Mouse (Mus musculus) 3T3-L1 (cell line): Measurements from ENCODE around the gene Apoc2.
"Not testable (repeated sequence)": the region's sequence is repeated elsewhere in the genome, so short reads cannot be mapped to it uniquely, and the experiment has no call there.

ENCODE experiments used
- DNase-seq: peaks from one replicate; pipeline ENCODE4 v3.0.0-alpha.2; 2015; ENCODE audit warnings: low read depth, low spot score

Gene Apoc2

GRCm38 (mm10) chr7:19698907-19699826 is 21.4 kb upstream of the Apoc2 start, which contains the start of gene Apoe:
Gene Apoe, minus strand, starts transcription at chr7:19699188.
- no peak for DNase-seq

- DNase-seq = no peak
Measured at GRCm38 (mm10) chr7:19697949-19698906, 20.5 kb upstream of the Apoc2 start.

GRCm38 (mm10) chr7:19696336-19696873 is 18.7 kb upstream of the Apoc2 start:
- DNase-seq = no peak

DNA sequence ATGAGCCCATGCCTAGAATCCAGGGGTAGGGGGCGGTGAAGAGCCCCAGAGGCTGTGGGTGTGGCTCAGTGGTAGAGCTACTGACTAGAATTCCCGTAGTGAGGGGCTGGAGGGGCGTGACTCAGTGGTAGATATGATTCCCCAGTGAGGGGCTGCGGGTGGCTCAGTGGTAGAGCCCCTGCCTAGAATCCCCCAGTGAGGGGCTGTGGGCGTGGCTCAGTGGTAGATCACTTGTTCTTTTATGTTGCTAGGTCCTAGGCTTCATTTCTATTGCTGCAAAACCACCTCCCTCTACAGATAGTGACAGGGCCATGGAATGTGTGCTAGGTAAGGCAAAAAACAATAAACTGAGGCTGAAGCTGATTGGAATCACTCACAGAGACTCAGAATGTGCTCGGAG is 18.1 kb upstream of the Apoc2 start:
- DNase-seq = no peak

GRCm38 (mm10) chr7:19695213-19695594 is 17.5 kb upstream of the Apoc2 start:
- no peak for DNase-seq

- DNase-seq = no peak
Measured at GRCm38 (mm10) chr7:19694336-19695212, 16.8 kb upstream of the Apoc2 start.

GRCm38 (mm10) chr7:19693421-19693820 is 15.7 kb upstream of the Apoc2 start:
- no peak for DNase-seq

- no peak for DNase-seq
Measured at GRCm38 (mm10) chr7:19691873-19692865, 14.4 kb upstream of the Apoc2 start, which contains the start of gene Apoc1. Gene Apoc1, minus strand, starts transcription at chr7:19692660.

DNA sequence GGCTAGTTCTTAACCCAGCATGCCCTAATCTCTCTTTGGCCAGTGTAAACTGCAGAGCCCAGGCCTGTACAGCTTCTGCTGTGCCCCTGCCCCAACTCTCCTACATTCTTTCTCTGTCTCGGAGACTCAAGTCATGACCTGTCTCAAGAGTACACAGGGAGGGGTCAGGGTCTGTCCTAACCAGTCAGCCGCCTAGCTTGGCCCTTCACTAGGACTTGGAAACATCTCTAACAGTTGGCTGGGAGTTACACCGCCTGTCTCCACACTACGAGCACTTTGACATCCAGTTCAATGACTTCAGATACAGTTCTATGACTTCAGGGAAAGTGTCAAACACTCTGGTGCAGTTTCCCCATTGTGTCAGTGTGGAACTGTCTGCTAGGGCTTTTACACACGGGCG is 13.7 kb upstream of the Apoc2 start:
- no peak for DNase-seq

- DNase-seq = no peak
Measured at GRCm38 (mm10) chr7:19690845-19691244, 13.1 kb upstream of the Apoc2 start.

DNA sequence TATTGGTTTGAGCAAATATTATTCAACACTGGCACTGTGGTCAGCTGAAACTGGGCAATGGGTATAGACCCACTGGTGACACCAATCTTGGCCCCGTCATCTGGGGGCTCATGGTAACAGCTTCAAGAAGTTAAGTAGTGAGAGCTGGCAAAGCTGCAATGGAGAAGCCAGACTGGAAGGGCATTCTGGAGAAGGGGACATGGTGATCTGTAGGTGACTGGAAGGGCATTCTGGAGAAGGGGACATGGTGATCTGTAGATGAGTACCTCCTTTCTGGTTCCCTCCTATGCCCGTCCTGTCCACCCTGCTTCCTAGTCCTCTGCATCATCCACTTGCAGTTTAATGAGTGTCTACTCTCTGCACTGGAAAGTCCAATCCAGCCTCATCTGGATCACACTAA is 10.9 kb upstream of the Apoc2 start:
- no peak for DNase-seq

DNA sequence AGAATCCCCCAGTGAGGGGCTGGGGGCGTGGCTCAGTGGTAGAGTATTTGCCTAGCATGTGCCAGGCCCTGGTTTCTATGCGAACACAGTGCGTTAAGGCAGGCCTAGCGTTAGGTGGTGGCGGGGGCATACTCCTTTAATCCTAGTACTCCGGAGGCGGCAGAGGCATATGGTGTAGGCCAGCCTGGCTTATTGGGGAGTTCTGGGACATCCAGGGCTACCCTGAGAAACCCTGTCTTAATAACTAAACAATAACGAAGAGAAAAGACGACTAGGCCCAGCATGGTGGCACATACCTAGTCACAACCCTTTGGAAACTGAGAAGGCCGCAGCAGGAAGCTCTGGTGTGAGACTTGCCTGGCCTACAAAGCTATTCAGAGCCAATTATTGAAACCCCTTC is 10.4 kb upstream of the Apoc2 start:
- DNase-seq = no peak

- not testable (repeated sequence) for DNase-seq
Measured at GRCm38 (mm10) chr7:19686927-19687583, 9.3 kb upstream of the Apoc2 start.

DNA sequence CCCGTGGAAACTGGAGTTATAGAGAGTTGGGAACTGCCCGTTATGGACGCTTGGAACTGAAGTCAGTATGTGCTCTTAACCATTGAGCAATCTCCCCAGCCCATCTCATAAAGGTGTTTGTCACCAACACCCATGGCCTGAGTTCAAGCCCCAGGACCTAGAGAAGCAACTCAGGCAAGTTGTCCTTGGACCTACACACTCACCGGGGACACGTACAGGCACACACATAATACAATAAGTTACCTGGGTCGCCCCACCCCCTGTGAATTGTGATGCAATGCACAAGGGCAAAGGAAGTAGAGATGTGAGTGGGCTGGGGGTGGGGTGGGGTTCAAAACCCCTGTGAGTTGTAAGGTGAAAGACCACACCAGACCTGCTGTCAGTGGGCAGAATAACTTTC is 8.8 kb upstream of the Apoc2 start:
- no peak for DNase-seq

DNA sequence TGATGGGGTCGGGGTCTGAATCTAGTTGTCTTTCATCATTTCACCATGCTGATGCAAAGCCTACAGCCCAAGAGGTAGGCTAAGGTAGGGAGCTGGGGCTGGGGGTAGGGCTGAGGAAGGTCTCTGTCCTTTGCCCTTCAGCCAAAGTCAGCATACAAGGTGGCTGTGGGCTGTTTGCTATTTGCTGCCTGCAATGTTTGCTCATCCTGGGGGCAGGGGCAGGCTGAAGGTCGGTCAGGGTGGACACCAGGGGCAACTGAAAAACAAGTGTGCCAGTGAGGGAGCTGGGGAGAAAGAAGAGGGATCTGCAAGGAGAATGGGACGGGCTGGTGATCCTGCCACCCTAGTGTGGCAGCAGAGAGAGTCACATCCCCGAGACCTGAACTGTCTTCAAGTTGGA is 7.6 kb upstream of the Apoc2 start:
- no peak for DNase-seq

- DNase-seq = no peak
Measured at GRCm38 (mm10) chr7:19683771-19684201, 6.0 kb upstream of the Apoc2 start.

DNA sequence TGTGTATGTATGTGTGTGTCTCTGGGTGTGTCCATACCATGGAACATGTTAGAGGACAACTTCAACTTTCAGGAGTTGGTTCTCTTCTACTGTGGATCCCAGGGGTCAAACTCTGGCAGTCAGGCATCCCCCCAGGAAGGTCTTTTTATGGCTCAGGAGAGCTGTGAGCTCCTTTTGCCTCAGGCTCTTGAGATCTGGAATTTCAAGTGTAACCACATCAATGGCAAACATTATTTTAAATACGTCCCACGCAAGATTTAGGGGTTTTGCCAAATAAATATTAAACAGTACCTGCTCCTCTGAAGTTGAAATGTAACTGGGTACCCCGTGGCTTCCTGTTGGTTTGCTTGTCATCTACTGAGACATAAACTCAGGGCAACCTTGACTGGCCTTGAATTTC is 5.2 kb upstream of the Apoc2 start:
- no peak for DNase-seq

GRCm38 (mm10) chr7:19681202-19681694 is 3.5 kb upstream of the Apoc2 start, which contains the start of the genes Gm44805 and Apoc4:
Gene Gm44805, minus strand, starts transcription at chr7:19681423.
Gene Apoc4, minus strand, starts transcription at chr7:19681479.
- DNase-seq = no peak

DNA sequence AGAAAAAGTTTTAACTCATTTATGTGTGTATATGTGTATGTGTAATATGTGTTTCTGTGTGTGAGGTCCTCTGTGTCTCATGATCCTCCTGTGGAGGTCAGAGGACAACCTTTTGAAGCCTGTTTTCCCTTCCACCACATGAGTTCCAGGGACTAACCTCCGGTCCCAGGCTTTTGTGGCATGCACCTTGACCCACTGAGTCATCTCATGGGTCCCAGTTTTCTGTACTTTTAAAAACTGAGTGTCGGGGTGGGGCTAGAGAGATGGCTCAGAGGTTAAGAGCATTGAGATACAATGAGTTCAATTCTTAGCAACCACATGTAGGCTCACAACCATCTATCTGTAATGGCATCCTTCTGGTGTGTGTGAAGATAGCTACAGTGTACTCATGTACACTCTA is 3.0 kb upstream of the Apoc2 start:
- DNase-seq = no peak
